Mouse (Mus musculus) brain, embryonic 14.5 days (tissue): Measurements from ENCODE around the gene Rapgefl1. TPM values are rescaled to one million over a fixed set of nuclear protein-coding genes. Genes with fewer than 3 reads are reported as not detected.

Source experiments
- DNase-seq: peaks from one replicate; pipeline ENCODE4 v3.0.0-alpha.2; 2011; ENCODE audit warnings: low read depth
- CTCF ChIP-seq: fragments of 200-500 bp; IDR thresholded peaks from 2 replicates; pipeline ENCODE4 v1.5.1; 2012; ENCODE audit warnings: inconsistent platforms, mild to moderate bottlenecking, moderate library complexity, borderline replicate concordance; ENCODE audit not compliant: insufficient read depth, insufficient read length; ENCODE audit errors: extremely low read depth
- POLR2A ChIP-seq: fragments of 200-500 bp; IDR thresholded peaks from 2 replicates; pipeline ENCODE4 v1.6.1; 2012; ENCODE audit warnings: mild to moderate bottlenecking, inconsistent platforms, borderline replicate concordance; ENCODE audit not compliant: poor library complexity, insufficient read depth, insufficient read length, severe bottlenecking; ENCODE audit errors: extremely low read depth
- polyA plus RNA-seq: library from polyadenylated mRNA; depleted of rRNA; stranded (reverse); fragments of >200 nt; gene quantifications from 2 replicates; pipeline ENCODE4 v1.2.3, GENCODE M21; 2012

Gene Rapgefl1
- polyA plus RNA-seq, 1 experiment: 33.5 TPM

- no peak for TF ChIP-seq CTCF
- TF ChIP-seq POLR2A: no peak
- DNase-seq: no peak
Observed at GRCm38 (mm10) chr11:98827877-98828276, 8.7 kb upstream of the Rapgefl1 start.

- TF ChIP-seq CTCF: peak; percentile 72; the same call in 1 of the 2 replicates
- no peak for TF ChIP-seq POLR2A
- DNase-seq: peak; percentile 52
Observed at GRCm38 (mm10) chr11:98829091-98829775, 7.4 kb upstream of the Rapgefl1 start.

GRCm38 (mm10) chr11:98829875-98830274, 6.7 kb upstream of the Rapgefl1 start:
- TF ChIP-seq POLR2A (no peak), CTCF (no peak)
- DNase-seq: no peak

- peak; percentile 28 for DNase-seq
- TF ChIP-seq CTCF: no peak
- no peak for TF ChIP-seq POLR2A
Observed at GRCm38 (mm10) chr11:98835296-98835695, 1.3 kb upstream of the Rapgefl1 start.

GRCm38 (mm10) chr11:98835725-98836124, 860 bp upstream of the Rapgefl1 start:
- TF ChIP-seq CTCF (no peak), POLR2A (no peak)
- no peak for DNase-seq

- no peak for DNase-seq
- TF ChIP-seq POLR2A (no peak), CTCF (no peak)
Observed at GRCm38 (mm10) chr11:98836128-98836527, 457 bp upstream of the Rapgefl1 start.

- TF ChIP-seq POLR2A: no peak
- TF ChIP-seq CTCF: no peak
- no peak for DNase-seq
Observed at GRCm38 (mm10) chr11:98837231-98837704, 683 bp downstream of the Rapgefl1 start.

GRCm38 (mm10) chr11:98837917-98838316, 1.3 kb downstream of the Rapgefl1 start:
- TF ChIP-seq POLR2A (no peak), CTCF (no peak)

GRCm38 (mm10) chr11:98838512-98838911, 1.9 kb downstream of the Rapgefl1 start:
- no peak for DNase-seq
- TF ChIP-seq CTCF (no peak), POLR2A (no peak)

More at GRCm38 (mm10) chr11:98837917-98838316, 1.3 kb downstream of the Rapgefl1 start:
- no peak for DNase-seq

GRCm38 (mm10) chr11:98839402-98839801, 2.8 kb downstream of the Rapgefl1 start:
- DNase-seq: no peak
- TF ChIP-seq POLR2A: no peak
- TF ChIP-seq CTCF: no peak

GRCm38 (mm10) chr11:98839897-98840296, 3.3 kb downstream of the Rapgefl1 start:
- DNase-seq: no peak
- TF ChIP-seq CTCF: no peak
- no peak for TF ChIP-seq POLR2A

- no peak for DNase-seq
- no peak for TF ChIP-seq POLR2A
- TF ChIP-seq CTCF: peak; percentile 18; the same call in 1 of the 2 replicates
Observed at GRCm38 (mm10) chr11:98846016-98846415, 9.4 kb downstream of the Rapgefl1 start.
